ENCODE assay signal across 14 mouse cellular contexts in genomic region chr6:117272227-117272955, GRCm38 (mm10).
A peak's percentile ranks its signal among the peaks of the same experiment; 100 is the strongest.
DNase-seq lines count a peak whose midpoint lies in the region; ATAC-seq and TF ChIP-seq lines count a peak whose summit lies in the region.
"Had no signal": no experiment of that assay in that cellular context is flagged by ENCODE, and none has a peak within 500 bp of the region (broad histone marks: within the 10 kb centered on the region; RNA-seq: fewer than 3 reads in every experiment).

No protein-coding gene starts in this region.

- peak; percentile 19 for DNase-seq in heart, adult 8-10 months (ENCODE audit: low spot score)
- DNase-seq in heart, adult 9 months (ENCODE audit: low spot score in 2 of 2), result no peak
- DNase-seq in Patski (ENCODE audit: low read depth, low spot score), result peak; percentile 57
- peak; percentile 34 for DNase-seq in gastrocnemius, postnatal 25 days
- peak; percentile 45 to 62 for DNase-seq in kidney, postnatal 25 days
- DNase-seq in urinary bladder, postnatal 36 days (ENCODE audit: low spot score in 2 of 2), result no peak
- no peak for DNase-seq in adrenal gland, postnatal 14 days
- no peak for DNase-seq in right cerebral cortex, postnatal 36 days (ENCODE audit: low spot score in 2 of 2)
- DNase-seq: adrenal gland, postnatal 25 days; cerebellum, adult 11 months had no signal

- ATAC-seq in Patski, result peak; percentile 81
- ATAC-seq: CD4-positive, CD25-positive, alpha-beta regulatory T cell, adult 4 months had no signal

- POLR2A ChIA-PET in Patski (lab: Charles Lee), result interaction anchor here (0.6 kb wide), 1 partner anchor 12 kb away, joined by 5 read pairs; no protein-coding TSS in a partner anchor

- in situ Hi-C loops in Patski (cut with MboI; ENCODE audit: low pct_unique_long_range_greater_than_20kb), result no loop called here

- no peaks in the 10 kb centered on the region for H3K27me3 ChIP-seq in Patski
- H3K27me3 ChIP-seq: forebrain, embryonic 13.5 days; midbrain, embryonic 12.5 days; neural tube, embryonic 13.5 days had no signal

- CTCF ChIA-PET in Patski (lab: Charles Lee), result interaction anchor here (0.7 to 1.8 kb wide), 5 partner anchors 11 to 403 kb away, joined by 3 to 6 read pairs (median 3); no protein-coding TSS in a partner anchor

- TF ChIP-seq CTCF in Patski (IDR thresholded peaks at IDR 0.05), result no peak

Comparison
In these comparisons a context has a peak if more than half of its experiments do, and no peak if none do; other contexts are left out.
1. DNase-seq: peak in heart, adult 8-10 months (single experiment), Patski (single experiment), gastrocnemius, postnatal 25 days (single experiment) and kidney, postnatal 25 days (2 of 2); none in heart, adult 9 months (0 of 2), urinary bladder, postnatal 36 days (0 of 2), adrenal gland, postnatal 14 days (single experiment) and right cerebral cortex, postnatal 36 days (0 of 2).